Mouse (Mus musculus): ENCODE measurements around the gene Gm47985.

DNA sequence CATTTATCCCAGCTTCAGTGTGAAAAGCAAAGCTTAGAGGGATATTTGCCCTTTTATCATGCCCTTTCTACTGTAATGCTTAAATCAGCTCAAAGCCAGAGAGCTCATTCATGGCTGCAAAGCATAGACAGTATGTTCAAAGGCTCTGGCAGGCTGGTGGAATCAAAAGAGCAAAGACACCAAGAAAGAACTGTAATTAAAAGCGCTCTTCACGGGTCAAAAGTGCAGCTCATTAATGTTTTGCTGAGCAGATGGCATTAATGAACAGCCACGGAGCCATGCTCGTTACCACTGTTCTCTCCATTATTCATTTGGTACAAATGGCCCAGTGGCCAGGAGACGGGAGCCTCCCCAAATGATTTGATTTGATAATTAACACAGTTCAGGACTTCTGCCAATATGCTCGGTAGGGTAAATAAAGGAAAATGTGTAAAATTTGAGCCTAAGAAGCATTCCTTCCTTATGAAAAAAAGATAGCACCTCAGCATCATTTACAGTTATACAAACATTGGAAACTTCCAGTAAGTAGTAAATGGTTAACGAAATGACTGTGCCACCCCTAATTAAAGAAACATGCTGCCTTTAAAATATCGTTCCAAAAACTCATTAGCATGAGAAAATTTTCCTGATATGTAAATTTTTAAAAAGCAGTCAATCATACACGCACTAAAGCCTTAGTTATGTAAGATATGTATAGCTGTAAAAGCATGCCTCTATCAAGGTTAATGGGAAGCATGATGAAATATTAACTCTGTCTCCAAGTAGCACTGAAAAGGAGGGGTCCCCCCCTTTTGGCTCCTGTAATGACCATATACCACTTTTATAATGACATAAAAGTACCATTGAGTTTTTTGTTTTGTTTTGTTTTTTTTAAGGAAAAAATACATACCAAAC is 24.1 kb upstream of the Gm47985 start:
- TF ChIP-seq CTCF (IDR thresholded peaks at IDR 0.05; ENCODE audit: extremely low read depth, insufficient read depth, insufficient read length, insufficient replicate concordance), result no peak
- no peak for TF ChIP-seq POLR2A (IDR thresholded peaks at IDR 0.05; ENCODE audit: low read depth, low read length)

All from spleen, adult 2 months (tissue).